Mouse (Mus musculus) hematopoietic stem cell, adult 5-6 weeks (primary cell): ENCODE measurements around the gene Uvrag. TPM values are rescaled to one million over a fixed set of nuclear protein-coding genes. Genes with fewer than 3 reads are reported as not detected.
A peak's percentile ranks its signal among the peaks of the same experiment; 100 is the strongest.

Source experiments
- ATAC-seq, 2 experiments: fragments of 125-278 bp in 1 of 2; replicated peaks in 1 of 2; 2 replicates each; pipeline ENCODE4 v1.8.0; 2016 to 2017; ENCODE audit warnings: inconsistent platforms in 2 of 2, mild to moderate bottlenecking in 2 of 2, moderate number of reproducible peaks in 2 of 2, low read depth in 1 of 2, moderate TSS enrichment in 1 of 2; ENCODE audit not compliant: low FRiP score in 2 of 2, poor library complexity in 2 of 2, severe bottlenecking in 2 of 2, insufficient read depth in 1 of 2, low TSS enrichment in 1 of 2
- total RNA-seq: library from RNA; stranded (forward); fragments of 172-1452, 232-1000 nt; gene quantifications from 2 replicates; pipeline ENCODE4 v1.2.3, GENCODE M21; 2017

The Uvrag gene
- total RNA-seq, 1 experiment from 2014 or later, result 34.4 TPM

- no peak for ATAC-seq
These were observed 115.0 kb downstream of the Uvrag start for GRCm38 (mm10) chr7:99025989-99026388.

- ATAC-seq, result no peak
These were observed 115.7 kb downstream of the Uvrag start for GRCm38 (mm10) chr7:99025265-99025664.

GRCm38 (mm10) chr7:99024791-99025190 is 116.2 kb downstream of the Uvrag start:
- no peak for ATAC-seq

GRCm38 (mm10) chr7:99023931-99024330 is 117.0 kb downstream of the Uvrag start:
- no peak for ATAC-seq

GRCm38 (mm10) chr7:99021277-99021676 is 119.7 kb downstream of the Uvrag start:
- ATAC-seq, result no peak

- ATAC-seq, result no peak
These were observed 120.6 kb downstream of the Uvrag start for GRCm38 (mm10) chr7:99020353-99020752.

- ATAC-seq, result peak; percentile 17 to 29; a peak in 1 of 4 replicates
These were observed 123.6 kb downstream of the Uvrag start for GRCm38 (mm10) chr7:99017224-99017844.

- no peak for ATAC-seq
These were observed 125.0 kb downstream of the Uvrag start for GRCm38 (mm10) chr7:99015914-99016313.

- ATAC-seq, result no peak
These were observed 125.5 kb downstream of the Uvrag start for GRCm38 (mm10) chr7:99015419-99015818.

GRCm38 (mm10) chr7:99014620-99015019 is 126.3 kb downstream of the Uvrag start:
- ATAC-seq, result no peak

- no peak for ATAC-seq
These were observed 133.2 kb downstream of the Uvrag start for GRCm38 (mm10) chr7:99007506-99008354.

GRCm38 (mm10) chr7:99003231-99003630 is 137.7 kb downstream of the Uvrag start:
- ATAC-seq, result no peak

GRCm38 (mm10) chr7:98998722-98999121 is 142.2 kb downstream of the Uvrag start:
- ATAC-seq, result no peak

- no peak for ATAC-seq
These were observed 143.2 kb downstream of the Uvrag start for GRCm38 (mm10) chr7:98997760-98998159.

GRCm38 (mm10) chr7:98996791-98997190 is 144.2 kb downstream of the Uvrag start:
- ATAC-seq, result no peak

GRCm38 (mm10) chr7:98995126-98995727 is 145.7 kb downstream of the Uvrag start:
- no peak for ATAC-seq

- no peak for ATAC-seq
These were observed 146.8 kb downstream of the Uvrag start for GRCm38 (mm10) chr7:98994137-98994536.

GRCm38 (mm10) chr7:98993395-98993794 is 147.5 kb downstream of the Uvrag start:
- peak; percentile 48 to 52; a peak in 2 of 4 replicates for ATAC-seq
